Mouse (Mus musculus) cerebellum, adult 11 months (tissue): Measurements from ENCODE around the gene Gpm6a.

Experiments
- DNase-seq: peaks from one replicate; pipeline ENCODE4 v3.0.0; 2022

Gpm6a gene

DNA sequence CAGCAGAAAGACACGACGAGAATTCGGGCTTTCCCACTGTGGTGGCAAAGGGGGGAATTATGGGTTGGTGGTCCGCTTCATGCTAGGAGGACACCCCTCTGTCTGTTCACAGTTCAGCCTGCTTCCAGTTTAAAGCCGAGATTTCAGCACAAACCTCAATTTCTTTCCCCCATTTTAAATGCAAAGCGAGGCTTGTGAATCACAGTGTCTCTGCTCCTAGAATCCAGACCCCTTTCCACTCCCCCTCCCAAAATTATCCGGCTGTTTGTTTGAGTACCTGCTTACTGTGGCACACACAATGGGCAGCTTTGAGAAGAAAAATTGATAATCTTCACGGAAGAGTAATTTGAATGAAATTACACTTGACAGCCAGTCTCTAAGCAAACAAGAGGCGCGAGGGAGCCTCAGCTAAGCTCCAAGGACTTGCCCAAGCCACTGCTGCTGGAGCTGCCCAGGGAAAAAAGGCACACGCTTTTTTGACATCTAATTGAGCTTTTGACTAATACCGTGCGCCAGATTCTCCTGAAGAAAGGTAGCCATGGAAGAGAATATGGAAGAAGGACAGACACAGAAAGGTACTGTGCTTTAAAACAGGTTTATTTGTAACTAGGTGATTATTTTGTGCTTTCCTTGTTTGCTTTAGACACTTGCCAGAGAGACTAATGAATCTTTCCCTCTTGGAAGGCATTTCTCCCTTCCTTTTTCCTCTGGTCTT, at the start of gene Gpm6a:
Gpm6a (plus strand) TSS at position 103 of the 715 bp plus-strand sequence.
- DNase-seq = peak; percentile 68

DNA sequence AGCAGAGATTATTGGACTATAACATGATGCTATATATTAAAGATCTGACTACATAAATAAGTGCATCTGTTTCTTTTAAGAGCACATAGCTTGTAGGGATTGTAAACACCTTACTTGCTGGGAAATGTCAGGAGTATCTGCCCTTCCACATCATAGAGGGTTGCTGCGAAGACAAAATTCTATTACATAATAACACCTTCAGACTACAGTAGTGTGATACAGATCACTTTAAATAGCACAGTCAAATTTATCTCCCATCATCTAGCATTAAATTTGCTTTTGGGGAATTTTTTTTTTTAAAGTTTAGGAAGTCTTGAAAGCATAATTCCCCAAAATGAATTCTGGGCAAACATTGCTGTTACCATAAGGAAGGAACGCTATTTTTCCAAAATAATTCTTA, 41.8 kb upstream of the Gpm6a start:
- DNase-seq = no peak

DNA sequence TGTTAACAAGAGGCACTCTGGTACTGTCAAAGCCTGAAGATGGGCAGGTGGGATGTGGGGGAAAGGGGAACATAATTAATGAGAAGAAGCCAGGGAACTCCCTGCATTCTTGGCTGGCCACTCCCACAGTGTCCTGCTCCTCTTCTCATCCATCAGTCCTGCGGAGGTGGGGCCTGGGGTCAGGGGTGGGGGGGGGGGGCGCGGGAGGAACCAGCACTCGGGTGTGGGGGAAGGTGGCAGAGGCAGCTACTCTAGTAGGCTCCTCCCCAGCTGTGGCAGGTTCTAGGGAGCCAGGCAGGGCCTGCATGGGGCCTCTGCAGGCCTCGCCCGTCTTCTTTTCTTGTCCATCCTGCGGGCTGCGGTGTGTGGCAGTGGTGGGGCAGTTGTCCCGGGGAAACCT, 36.9 kb upstream of the Gpm6a start:
- no peak for DNase-seq

DNA sequence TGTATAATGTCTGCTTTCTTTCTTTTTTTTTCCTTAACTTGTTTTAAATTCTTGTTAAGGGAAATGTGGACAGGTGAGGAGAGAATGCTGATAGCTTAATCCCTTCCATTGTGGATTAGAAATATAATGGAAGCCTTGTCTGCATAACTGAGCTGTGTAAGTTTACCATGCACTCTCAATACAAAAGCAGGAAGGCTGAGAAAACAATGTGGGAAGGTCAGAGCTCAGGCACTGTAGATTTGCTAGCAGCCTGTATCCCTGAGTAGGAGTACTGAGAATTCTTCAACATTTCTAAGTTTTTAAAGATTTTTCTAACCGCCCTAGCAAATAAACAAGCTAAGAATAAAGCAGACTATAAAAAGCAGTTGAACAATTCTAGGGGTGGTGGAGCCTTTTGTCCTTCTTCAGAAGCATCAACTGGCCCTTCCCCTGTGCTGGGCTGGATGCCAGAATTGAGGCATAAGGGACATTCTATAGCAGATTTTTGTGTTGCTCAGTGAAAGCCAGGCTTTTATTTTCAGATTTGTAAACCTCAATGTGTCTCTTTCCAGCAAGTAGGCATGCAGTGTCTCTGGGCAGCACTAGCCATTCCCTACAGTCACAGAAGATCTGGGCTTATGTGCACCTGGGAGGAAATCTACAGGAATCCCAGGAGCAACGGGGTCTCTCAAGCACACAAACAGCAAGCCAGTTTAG, 32.3 kb upstream of the Gpm6a start:
- no peak for DNase-seq

DNA sequence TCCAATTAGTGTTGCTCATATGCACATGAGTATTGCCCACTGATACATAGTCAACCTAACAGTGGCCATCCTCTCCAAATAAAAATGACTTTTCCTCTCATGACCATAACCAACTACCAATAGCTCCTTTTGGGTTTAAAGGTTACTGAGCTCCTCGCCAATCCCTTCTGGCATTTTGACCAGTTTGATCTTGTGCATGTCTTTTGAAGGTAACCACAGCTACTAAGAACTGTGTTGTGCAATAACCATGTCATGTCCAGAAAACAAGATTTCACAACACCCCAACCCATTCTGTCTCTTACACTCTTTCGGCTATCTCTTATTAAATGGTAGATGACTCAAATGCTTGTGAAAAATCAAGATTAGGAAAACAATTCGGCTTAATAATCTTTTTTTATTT, 29.7 kb upstream of the Gpm6a start:
- DNase-seq = no peak

DNA sequence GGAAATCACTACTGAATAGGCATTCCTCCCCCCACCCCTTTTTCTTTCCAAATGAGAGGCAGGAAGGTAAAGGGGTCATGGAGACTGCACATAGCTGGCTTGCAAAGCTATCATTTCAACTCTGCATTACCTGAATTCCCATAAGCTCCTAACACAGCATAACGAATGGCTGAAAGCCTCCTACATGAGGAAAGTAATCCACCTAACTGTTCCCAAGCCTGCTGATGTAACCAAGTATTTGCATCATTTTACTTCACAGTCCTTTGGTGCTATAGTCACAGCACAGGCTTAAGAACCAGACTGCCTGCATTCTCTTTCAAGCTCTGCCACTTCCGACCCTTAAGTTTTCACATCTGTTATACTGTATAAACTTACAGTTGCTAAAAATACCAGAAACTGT, 22.3 kb upstream of the Gpm6a start:
- DNase-seq = no peak

DNA sequence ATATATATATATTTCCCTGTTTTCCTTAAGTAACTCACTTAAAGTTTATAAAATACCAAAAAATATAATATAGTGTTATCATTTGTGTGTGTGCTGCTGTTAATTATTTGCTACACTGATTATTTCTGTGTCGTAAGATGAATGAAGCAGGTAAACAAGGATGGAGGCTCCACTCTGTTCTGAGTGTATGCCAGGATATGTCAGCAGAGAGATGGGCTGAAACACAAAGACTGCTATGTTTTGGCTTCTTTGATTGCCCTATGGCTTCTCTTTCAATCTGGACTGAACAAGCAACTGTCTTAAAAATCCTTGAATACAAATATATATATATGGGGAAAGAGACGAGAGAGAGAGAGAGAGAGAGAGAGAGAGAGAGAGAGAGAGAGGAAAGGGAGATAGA, 1.3 kb upstream of the Gpm6a start:
- DNase-seq = no peak

DNA sequence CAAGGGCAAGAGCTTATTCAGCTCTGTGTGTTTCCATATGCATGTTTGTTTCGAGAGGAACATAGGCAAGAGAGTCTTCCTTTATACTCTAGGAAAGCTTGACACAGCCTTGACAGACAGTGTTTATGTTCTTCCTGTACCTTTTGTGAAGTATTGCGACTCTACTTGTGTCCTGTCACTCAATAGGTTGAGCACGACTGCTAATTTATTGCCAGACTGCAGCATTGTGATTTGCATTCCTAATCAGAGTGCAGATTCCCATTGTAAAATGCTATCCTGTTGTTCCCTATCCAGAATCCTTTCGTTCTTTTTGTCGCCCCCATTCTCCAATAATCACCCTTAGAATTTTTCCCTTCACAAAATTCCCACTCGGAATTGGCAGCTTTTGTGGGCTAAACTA, 613 bp upstream of the Gpm6a start:
- DNase-seq = no peak

DNA sequence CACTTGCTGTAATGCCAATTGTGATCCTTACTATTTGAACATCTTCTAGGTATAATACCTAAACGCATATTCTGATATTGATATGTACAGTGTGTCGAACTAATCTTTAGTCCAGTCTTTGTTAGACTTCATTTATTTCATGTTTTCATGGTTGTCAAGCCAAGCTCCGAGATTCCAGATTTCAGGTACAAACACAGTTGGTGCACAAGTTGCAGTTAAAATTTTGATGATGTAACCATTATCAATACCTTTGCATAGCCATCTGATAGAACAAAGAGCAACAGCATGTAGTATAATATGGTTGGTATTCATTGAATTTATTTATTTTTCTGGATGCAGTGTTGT, 785 bp downstream of the Gpm6a start:
- no peak for DNase-seq

DNA sequence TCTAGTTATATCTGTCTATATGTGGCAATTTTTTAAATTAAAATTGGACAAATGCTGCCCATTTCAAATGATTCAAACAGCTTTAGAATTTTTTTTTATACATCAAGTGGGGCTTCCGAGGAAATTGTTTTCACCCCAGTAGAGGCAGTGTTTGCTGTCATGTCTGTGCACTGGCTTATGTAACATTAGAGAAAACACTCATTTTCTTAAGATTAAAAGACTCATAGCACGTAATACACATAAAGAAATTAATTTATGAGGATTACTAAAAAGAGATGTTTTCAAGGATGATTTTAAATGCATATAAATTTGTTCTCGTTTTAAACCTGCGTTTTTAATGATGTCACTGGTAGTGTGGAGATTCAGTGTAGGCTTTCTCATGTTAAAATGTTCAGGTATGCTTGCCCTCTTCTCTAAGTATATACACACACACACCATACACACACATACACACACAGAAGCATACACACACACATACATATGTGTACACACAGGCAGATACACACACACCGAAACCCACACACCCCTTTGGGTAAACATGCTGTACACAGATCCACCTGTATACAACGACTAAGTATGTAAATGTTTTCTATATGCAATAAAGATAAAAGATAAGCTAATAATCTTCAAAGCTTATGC, 1.4 kb downstream of the Gpm6a start:
- DNase-seq = no peak

DNA sequence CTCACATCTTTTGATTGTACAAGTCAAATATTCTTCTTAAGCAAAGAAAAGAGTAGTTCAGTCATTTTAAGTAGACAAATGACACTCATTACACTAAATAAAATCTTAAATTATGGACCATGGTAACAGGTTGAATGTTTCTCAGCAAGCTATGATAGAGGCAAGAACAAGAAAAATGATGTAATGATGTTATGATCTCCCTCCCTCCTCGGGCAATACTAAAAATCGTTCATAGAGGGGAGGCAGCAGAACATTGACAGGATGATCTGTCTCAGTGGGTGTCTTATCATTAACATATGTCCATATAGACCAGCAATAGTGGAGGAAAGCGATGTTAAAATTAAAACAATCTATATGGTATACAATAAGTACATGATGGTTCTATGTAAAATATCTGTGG, 2.1 kb downstream of the Gpm6a start:
- no peak for DNase-seq

DNA sequence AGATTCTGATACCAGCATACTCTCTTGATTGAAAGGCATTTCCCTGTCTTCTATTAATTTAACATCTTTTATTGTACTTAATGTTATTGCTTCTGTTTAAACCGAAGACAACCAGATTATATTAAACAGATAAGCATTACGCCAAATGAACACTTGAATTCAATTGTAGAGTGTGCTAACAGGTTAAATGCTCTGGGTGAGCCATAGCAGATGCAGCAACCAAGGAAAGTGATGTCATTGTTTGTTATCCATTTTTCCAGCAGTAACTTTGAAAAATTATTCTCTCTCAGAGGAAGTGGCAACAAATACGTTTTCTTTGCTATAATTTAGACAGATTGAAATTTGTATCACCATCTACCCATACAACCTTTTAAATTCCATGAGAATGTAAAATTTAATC, 2.9 kb downstream of the Gpm6a start:
- DNase-seq = no peak

DNA sequence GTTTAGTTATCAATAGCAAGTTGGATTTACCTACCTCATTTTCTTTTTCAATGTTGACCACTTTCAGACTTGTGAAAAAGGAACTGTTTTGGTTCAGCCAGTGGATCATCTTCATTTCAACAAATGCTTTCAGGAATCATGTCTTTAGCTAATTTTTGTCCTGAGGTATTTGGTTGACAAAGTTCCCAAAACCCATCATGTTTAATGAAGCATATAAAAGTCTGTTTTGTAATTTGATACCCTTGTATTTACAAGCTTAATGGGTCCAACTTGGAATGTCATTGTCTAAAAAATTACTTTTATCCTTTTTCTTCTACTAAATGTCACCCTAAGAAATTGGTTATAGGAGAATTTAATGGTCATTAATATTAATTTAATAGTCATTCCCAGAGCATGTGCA, 6.9 kb downstream of the Gpm6a start:
- no peak for DNase-seq

DNA sequence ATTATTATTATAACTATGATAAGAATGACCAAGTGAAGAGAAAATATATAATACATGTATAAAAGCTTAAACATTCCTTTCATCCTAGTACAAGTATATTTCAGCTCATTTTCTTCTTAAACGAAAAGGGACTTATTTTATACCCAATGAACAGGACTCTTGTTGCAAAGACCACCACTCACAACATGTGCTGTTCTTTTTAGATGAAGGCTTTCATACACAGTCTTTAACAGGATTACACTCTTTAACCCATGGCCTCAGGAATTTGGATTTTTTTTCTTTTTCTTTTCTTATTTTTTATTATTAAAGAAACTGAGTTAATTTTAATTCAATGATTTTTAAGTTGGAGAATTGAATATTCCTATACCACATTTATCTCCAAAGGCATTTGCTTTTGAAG, 20.4 kb downstream of the Gpm6a start:
- DNase-seq = no peak

DNA sequence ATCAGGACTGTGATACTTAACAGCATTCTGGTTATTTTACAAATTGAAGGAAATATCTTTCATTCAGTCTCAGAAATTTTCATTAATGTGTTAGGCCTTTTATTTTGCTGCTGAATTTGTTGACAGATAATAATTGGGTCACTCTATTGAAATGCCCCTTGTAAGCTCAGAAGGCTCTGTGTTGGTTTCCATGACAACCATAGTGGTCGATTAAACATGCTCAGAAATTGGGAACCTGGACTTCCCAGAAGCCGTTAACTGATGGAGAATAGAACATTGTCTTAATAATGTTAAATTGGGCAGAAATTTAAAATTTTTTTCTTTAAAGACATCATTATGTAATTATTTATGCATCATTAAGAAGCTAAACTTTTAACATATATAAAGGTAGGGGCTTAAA, 20.9 kb downstream of the Gpm6a start:
- no peak for DNase-seq

DNA sequence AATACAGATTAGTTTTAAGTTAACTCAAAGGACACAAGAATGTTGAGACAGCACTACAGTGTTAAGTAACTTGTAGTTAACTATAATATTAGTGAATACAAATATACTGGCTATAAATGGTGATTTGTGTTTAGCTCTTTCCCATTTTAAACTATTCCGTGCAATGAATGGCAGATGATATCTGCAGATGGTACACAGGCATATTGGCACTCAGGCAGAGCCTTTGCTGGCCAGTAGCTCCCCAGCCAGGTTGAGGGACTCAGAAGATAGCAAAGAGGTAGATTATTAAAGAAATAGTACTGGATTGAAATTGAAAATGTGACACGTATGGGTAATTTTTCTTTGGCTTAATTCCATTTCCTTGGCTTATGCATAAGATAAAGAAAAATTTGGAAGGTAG, 21.3 kb downstream of the Gpm6a start:
- peak; percentile 58 for DNase-seq

DNA sequence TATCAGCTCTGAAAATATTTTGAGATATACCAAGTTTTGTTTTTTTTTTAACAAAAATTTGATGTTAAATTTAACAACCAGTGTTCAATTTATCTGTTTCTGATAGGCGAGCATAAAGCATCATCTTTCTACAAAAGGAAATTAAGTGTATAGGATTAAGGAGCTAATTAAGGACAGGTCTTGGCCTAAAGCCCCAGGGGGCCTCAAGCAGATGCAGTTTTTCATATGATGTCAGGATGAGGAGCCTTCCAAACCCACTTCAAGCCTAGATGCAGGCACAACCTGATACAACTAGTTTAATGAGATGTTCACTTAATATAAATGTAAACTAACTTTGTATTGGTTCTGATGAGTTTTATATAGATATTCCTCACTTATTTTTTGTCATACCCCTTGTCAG, 22.0 kb downstream of the Gpm6a start:
- DNase-seq = no peak

DNA sequence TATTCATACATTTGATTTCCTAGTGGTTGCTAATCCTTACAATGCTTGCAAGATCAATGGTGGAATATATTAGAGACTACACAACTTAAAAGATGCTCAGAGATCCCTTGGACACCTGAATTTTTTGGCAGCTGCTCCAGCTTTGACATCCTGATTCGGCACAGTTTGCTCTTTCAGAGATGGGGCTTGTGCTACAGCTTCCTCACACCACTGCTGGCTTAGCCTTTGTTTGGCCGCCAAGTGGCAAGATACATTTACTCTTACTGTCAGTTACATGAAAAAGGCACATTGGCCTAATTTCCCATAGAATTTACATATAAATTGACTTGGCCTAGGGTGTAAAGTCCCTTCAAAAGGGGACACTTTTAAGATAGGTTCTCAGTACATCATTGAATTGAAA, 32.1 kb downstream of the Gpm6a start:
- no peak for DNase-seq

DNA sequence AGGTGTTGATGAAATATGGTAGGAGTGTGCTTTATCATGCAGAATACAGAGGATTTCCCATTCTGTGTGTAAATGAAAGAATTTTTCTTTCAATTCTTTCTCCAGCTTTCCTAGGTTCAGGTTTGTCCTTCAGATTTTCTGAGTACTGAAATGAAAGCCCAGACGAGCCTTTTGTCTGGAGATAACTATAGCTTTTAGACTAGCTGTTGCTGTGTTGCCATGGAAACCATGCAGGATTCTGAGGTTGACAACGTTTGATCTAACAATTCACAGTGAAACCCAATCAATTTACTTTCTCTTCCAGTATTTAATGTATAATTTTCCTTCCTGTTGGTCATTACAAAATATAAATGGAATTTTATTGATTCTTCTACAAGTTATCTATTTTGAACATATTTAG, 34.5 kb downstream of the Gpm6a start:
- DNase-seq = no peak

DNA sequence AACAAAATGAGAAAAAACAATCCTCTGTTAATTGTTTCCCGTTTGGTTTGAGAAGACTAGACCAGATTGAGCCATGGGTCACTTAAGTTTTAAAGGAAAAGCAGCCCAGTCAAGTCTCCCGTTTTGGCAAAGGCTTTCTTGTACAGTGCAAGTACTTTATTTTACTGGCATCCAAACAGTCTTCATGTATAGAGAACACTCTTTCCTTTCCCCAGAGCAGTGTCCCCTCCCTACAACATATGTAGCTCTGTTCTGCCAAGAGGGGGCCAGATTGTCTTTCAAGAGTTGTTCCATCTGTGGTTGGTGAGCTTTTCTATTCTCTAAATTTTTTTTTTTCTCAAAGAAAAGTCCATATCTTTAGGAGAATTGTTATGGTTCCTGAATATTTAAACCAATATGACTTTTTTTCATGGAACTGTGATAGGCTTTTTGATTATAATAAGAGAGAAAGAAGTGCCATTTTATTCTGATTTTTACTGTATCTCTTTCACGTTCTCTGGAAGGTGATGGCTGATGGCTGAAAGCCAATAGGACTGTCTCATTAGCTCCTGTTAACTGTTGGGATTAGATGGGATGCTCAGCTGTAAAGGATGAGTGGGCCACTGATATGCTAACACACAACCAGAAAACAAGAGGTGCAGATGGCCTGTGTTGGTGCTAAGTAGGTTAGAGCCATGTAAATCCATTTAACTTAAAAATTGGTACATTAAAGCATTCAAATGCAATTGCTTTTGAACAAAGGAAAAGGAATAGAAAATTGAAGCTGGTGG, 37.4 kb downstream of the Gpm6a start:
- peak; percentile 53 for DNase-seq

DNA sequence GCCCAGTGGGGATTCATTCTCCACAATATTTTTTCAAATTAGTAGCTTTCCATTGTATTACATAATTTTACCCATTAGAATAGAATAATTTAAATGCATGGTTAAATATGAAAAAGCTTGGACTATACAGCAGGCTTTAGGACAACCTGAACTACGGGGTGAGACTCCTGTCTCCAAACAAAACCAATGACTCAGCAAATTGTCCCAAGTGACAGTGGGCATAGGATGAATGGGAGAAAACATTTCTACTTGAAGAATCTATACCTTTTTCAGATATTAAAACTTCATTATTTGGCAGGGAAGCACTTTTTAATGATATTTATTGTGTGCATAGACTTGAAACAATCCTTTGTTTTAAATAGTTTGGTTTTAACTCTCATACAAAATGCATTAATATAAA, 41.0 kb downstream of the Gpm6a start:
- no peak for DNase-seq

DNA sequence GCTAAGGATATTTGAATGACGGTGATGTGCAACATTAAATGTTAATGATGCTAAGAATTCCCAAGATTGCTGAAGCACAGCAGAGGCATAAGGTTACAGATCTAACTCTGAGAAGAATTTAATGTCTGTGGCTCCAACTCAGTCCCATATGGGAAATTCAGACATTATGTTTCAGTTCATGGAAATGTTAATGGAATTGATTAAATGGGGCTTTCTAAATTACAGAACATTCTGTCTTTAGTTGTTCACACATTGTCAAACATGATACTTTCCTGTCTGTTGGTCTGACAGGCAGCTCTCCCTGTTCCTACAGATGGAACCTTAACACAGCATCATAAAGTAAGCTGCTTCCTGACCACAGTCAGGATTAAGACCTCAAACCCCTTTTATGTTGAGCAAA, 47.8 kb downstream of the Gpm6a start:
- no peak for DNase-seq

DNA sequence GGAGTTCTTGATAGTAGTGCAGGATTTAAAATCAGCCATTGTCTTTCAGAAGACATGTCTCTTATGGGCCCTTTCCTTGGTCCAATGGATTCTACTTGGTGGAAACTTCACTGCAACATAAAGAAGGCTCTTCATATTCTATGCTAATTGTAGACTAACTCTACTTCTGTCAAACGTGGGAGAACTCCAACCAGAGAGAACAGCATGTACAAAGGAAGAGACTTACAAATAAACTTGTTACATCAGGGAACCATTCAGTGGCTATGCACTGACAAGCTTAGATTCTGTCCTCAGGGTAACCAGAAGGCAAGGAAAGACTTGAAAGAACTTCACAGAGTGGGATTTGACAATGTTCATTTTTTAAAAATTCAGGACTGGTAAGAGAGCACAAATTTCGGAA, 48.3 kb downstream of the Gpm6a start:
- DNase-seq = no peak

DNA sequence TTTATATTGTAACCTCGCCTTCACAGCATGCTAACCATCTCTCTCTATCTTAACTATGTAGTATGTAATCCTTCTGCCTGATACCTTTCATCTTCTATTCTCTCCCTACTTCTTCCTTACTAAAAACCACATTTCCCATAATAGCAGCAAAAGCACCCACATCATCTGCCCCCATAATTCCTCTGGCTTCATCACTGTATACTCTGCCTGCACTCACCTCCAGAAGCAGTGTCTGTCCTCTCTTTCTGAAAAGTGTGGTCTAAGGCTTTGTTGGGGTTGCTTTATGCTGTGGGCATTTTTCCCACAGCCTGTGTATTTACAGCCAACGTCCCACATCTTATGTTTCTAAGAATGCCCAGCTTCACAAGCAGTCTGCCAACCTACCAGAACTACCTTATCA, 57.6 kb downstream of the Gpm6a start:
- no peak for DNase-seq
